Mouse (Mus musculus): ENCODE data around the gene Lrrc4b.

Lrrc4b gene

GRCm38 (mm10) chr7:44485572-44486195, 56.9 kb downstream of the Lrrc4b start:
- no peak for DNase-seq (ENCODE audit: low spot score in 2 of 2)

GRCm38 (mm10) chr7:44486927-44487575, 58.2 kb downstream of the Lrrc4b start:
- no peak for DNase-seq (ENCODE audit: low spot score in 2 of 2)

- DNase-seq (ENCODE audit: low spot score in 2 of 2) = no peak
Measured at GRCm38 (mm10) chr7:44487936-44488335, 59.1 kb downstream of the Lrrc4b start.

GRCm38 (mm10) chr7:44488545-44488944, 59.7 kb downstream of the Lrrc4b start:
- DNase-seq (ENCODE audit: low spot score in 2 of 2) = no peak

- DNase-seq (ENCODE audit: low spot score in 2 of 2) = no peak
Measured at GRCm38 (mm10) chr7:44490281-44490680, 61.5 kb downstream of the Lrrc4b start.

- DNase-seq (ENCODE audit: low spot score in 2 of 2) = no peak
Measured at GRCm38 (mm10) chr7:44491391-44491790, 62.6 kb downstream of the Lrrc4b start.

GRCm38 (mm10) chr7:44492166-44492826, 63.5 kb downstream of the Lrrc4b start:
- DNase-seq (ENCODE audit: low spot score in 2 of 2) = no peak

GRCm38 (mm10) chr7:44494681-44495080, 65.9 kb downstream of the Lrrc4b start:
- no peak for DNase-seq (ENCODE audit: low spot score in 2 of 2)

- DNase-seq (ENCODE audit: low spot score in 2 of 2) = no peak
Measured at GRCm38 (mm10) chr7:44495086-44495485, 66.3 kb downstream of the Lrrc4b start.

GRCm38 (mm10) chr7:44495992-44496770, 67.4 kb downstream of the Lrrc4b start, which contains the start of the genes Emc10 and Fam71e1:
Gene Emc10, minus strand, starts transcription at chr7:44496529.
Gene Fam71e1, plus strand, starts transcription at chr7:44496581.
- DNase-seq (ENCODE audit: low spot score in 2 of 2) = peak; percentile 96 to 99

- DNase-seq (ENCODE audit: low spot score in 2 of 2) = no peak
Measured at GRCm38 (mm10) chr7:44496771-44497109, 67.9 kb downstream of the Lrrc4b start.

GRCm38 (mm10) chr7:44497361-44498055, 68.7 kb downstream of the Lrrc4b start:
- DNase-seq (ENCODE audit: low spot score in 2 of 2) = no peak

- no peak for DNase-seq (ENCODE audit: low spot score in 2 of 2)
Measured at GRCm38 (mm10) chr7:44498922-44499321, 70.1 kb downstream of the Lrrc4b start.

- no peak for DNase-seq (ENCODE audit: low spot score in 2 of 2)
Measured at GRCm38 (mm10) chr7:44500046-44500445, 71.2 kb downstream of the Lrrc4b start.

GRCm38 (mm10) chr7:44501563-44502115, 72.8 kb downstream of the Lrrc4b start:
- peak in 1 of 2 experiments; percentile 74 for DNase-seq (ENCODE audit: low spot score in 2 of 2)

GRCm38 (mm10) chr7:44507491-44507890, 78.7 kb downstream of the Lrrc4b start:
- no peak for DNase-seq (ENCODE audit: low spot score in 2 of 2)

All from left cerebral cortex, adult 9 months (tissue).